Mouse (Mus musculus): ENCODE results near the gene Fdxacb1. TPM values are rescaled to one million over a fixed set of nuclear protein-coding genes. Genes with fewer than 3 reads are reported as not detected.

The Fdxacb1 gene
- polyA plus RNA-seq, 1 experiment from 2014 or later = 14.0 TPM

DNA sequence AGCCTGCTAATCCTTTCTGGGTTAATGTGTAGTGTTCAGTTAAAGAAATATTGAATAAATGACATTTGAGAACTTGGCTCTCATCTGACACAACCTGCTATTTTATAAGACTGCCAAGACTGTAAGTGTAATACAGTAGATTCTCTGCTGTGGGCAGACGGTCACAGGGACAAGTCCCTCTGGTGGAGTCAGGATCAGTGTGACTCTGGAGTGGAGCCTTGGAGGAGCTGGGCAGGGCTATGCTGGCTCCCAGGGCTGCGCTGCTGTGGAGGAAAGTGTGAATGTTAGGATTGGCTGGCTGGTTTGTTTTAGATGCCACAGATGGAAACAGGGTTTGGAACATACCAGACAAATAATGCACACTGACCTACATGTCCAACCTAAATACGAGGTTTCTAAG, 27.2 kb downstream of the Fdxacb1 start:
- no peaks in the 10 kb centered on the region for H3K27me3 ChIP-seq (ENCODE audit: low read depth, poor library complexity, severe bottlenecking)
- peaks cover 65% of the 10 kb centered on the region for H3K36me3 ChIP-seq
- H3K4me1 ChIP-seq = no peaks in the 10 kb centered on the region
- H3K4me3 ChIP-seq = no peak overlapping the region
- DNase-seq (ENCODE audit: low spot score) = no peak
- H3K27ac ChIP-seq = no peak overlapping the region
- 90% methylated on average over 3 of the region's 3 CpGs for whole genome bisulfite sequencing
- H3K9me3 ChIP-seq (replicated peaks) = no peaks in the 10 kb centered on the region

DNA sequence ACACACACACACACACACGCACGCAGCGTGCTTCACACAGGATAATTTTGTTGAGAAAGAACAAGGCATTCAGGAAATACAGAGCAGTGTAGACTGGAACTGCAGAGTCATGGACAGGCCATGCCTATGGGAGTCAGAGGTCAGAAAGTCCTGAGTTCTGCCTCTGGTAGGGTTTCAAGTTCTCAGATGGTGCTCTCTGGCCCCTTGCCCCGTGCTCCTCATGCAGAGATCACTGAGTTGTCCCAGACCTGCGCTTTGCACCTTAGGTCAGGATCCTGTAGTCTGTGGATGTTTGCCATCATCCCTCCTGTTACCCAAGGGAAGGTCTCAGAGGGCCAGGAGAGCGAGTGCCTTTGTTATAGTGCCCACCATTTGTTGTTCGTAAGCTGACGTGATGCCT, 28.7 kb downstream of the Fdxacb1 start:
- H3K27me3 ChIP-seq (ENCODE audit: low read depth, poor library complexity, severe bottlenecking) = no peaks in the 10 kb centered on the region
- H3K4me3 ChIP-seq = no peak overlapping the region
- no peaks in the 10 kb centered on the region for H3K4me1 ChIP-seq
- DNase-seq (ENCODE audit: low spot score) = no peak
- 90% methylated on average over 8 of the region's 8 CpGs for WGBS
- peaks cover 66% of the 10 kb centered on the region for H3K36me3 ChIP-seq
- H3K27ac ChIP-seq = no peak overlapping the region
- no peaks in the 10 kb centered on the region for H3K9me3 ChIP-seq (replicated peaks)

DNA sequence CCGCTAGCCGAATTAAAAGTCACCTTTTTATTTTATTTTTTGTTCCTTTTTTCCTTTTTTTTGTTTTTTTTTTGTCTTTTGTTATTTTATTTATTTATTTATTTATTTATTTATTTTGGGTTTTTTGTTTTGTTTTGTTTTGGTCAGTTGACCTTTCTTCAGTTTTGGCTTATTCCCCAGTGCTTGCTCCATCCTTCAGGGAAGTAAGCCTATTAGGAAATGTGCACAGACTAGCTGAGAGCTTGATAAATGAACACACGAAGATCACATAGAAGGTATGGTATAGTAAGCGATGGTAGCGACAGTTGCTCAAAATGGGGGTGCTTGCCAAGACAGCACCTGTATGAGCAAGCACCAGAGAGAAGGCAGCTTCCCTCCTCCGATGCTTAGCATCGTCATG, 29.6 kb downstream of the Fdxacb1 start:
- Histone ChIP-seq H3K27ac (no peak overlapping the region), H3K4me1 (no peaks in the 10 kb centered on the region), H3K4me3 (no peak overlapping the region), H3K9me3 (replicated peaks) (no peaks in the 10 kb centered on the region), H3K36me3 (peaks cover 66% of the 10 kb centered on the region), H3K27me3 (ENCODE audit: low read depth, poor library complexity, severe bottlenecking) (no peaks in the 10 kb centered on the region)
- no peak for DNase-seq (ENCODE audit: low spot score)
- WGBS = 96% methylated on average over 7 of the region's 7 CpGs

DNA sequence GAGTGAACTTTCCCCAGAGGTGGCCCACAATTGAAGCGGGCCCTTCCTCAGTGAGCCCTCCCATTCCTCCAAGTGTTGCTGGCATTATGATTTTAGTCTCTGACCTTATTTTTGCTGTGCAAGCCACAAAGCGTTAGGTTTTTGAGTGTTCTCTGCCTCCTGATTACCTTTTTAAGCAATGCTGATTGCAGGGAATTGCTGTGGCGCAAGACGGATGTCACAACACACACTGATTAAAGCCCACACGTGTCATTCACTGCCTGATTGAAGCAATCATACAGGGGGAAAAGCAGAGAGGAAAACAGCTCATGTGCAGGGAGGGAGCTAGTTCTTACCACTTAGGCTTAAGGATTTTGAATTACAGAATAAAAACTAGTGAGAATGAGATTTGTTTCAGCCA, 30.3 kb downstream of the Fdxacb1 start:
- 87% methylated on average over 5 of the region's 5 CpGs for WGBS
- Histone ChIP-seq H3K27ac (no peak overlapping the region), H3K4me1 (no peaks in the 10 kb centered on the region)

DNA sequence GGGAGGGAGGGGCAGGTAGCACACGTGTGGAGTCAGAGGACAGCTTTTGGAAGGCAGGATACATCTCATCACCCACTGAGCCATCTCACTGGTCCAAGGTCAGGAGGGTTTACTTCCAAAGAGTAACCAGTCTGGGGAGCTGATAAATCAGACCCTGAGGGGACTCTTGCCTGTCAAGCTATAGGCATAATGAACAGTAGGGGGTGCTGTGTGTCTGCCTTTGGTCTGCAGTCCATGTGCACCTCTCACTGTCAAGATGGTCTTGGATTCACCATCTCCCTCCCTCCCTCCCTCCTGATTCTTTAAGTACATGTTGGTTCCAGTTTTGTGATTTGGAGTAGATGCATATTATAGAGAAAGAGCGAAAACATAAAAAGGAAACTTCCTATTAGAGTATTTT, 32.9 kb downstream of the Fdxacb1 start:
- Histone ChIP-seq H3K36me3 (peaks cover 73% of the 10 kb centered on the region), H3K27me3 (ENCODE audit: low read depth, poor library complexity, severe bottlenecking) (no peaks in the 10 kb centered on the region), H3K9me3 (replicated peaks) (no peaks in the 10 kb centered on the region), H3K27ac (no peak overlapping the region), H3K4me3 (no peak overlapping the region), H3K4me1 (no peaks in the 10 kb centered on the region)
- 67% methylated on average over 2 of the region's 2 CpGs for WGBS
- DNase-seq (ENCODE audit: low spot score) = peak; percentile 34

More for the DNA sequence above, 30.3 kb downstream of the Fdxacb1 start:
- Histone ChIP-seq H3K9me3 (replicated peaks) (no peaks in the 10 kb centered on the region), H3K27me3 (ENCODE audit: low read depth, poor library complexity, severe bottlenecking) (no peaks in the 10 kb centered on the region), H3K4me3 (no peak overlapping the region), H3K36me3 (peaks cover 70% of the 10 kb centered on the region)
- DNase-seq (ENCODE audit: low spot score) = no peak

DNA sequence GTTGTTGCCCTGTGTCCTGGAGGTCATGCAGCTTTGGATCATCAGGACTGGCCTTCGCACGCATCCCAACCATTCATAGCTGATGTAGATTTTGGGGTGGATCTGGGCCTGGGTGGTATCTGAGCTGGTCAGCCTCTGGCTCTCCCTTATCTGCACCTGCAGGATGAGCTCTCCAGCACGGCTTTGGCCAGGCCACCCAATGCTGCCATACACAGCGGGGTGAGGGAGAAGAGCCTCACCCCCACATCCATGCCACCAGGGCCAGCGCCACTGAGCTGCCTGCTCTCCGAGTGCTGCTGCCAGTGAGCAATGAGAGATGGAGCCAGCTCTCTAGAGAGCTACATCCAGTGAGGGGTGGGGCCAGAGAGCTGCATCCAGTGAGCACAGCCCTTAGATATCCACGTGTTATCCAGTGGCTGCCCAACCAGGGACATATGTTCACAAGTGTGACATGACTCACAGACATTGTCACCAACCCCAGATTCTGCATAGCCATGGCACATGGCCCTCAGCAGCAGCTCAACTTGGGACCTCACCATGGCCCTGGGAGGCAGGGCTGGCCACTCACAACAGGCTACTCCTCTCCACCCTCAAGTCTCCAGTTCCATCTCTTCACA, 35.1 kb downstream of the Fdxacb1 start:
- Histone ChIP-seq H3K27me3 (ENCODE audit: low read depth, poor library complexity, severe bottlenecking) (no peaks in the 10 kb centered on the region), H3K4me3 (no peak overlapping the region), H3K36me3 (peaks cover 83% of the 10 kb centered on the region), H3K9me3 (replicated peaks) (no peaks in the 10 kb centered on the region), H3K4me1 (no peaks in the 10 kb centered on the region), H3K27ac (no peak overlapping the region)
- DNase-seq (ENCODE audit: low spot score) = no peak
- WGBS = 88% methylated on average over 7 of the region's 7 CpGs

DNA sequence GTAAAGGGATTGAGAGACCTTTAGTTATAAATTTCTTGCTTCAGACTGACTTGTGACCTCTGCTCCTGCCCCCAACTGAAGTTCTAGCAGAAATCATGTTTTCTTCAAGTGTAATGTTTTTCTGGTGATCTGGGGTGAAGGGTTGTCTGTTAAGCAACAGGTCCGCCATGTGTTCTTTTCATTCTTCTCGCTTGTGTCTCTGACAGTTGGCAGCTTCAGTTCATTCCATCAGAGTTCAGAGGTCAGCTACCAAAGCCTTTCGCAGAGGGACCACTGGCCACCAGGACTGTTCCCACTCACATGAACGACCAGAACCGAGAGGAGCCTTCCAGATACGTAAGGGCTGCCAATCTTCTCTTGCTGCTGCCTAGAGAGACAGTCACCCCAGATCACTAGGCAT, 40.4 kb downstream of the Fdxacb1 start:
- no peak overlapping the region for H3K4me3 ChIP-seq
- WGBS = 89% methylated on average over 6 of the region's 6 CpGs
- no peaks in the 10 kb centered on the region for H3K9me3 ChIP-seq (replicated peaks)
- peaks cover 90% of the 10 kb centered on the region for H3K36me3 ChIP-seq
- H3K4me1 ChIP-seq = no peaks in the 10 kb centered on the region
- H3K27ac ChIP-seq = no peak overlapping the region
- no peak for DNase-seq (ENCODE audit: low spot score)
- no peaks in the 10 kb centered on the region for H3K27me3 ChIP-seq (ENCODE audit: low read depth, poor library complexity, severe bottlenecking)

DNA sequence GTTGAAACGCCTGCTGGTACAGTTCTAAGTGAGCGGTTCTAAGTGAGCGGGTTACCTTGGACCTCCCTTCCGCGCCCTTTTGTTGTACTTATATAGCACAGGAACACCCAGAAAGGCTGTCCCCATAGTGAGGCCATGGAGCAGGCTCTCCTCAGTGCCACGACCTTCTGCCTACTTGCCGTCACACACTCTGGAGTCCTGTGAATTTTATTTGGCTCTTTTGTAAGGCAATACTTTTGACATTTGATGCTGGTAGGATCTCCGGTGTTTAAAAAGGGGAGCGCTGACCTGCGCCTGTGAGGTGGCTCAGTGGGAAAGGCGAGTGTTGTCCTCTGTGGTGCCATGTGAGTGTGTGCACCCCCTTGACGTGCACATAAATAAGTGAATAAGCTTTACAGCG, 41.1 kb downstream of the Fdxacb1 start:
- H3K36me3 ChIP-seq = peaks cover 90% of the 10 kb centered on the region
- WGBS = 89% methylated on average over 13 of the region's 13 CpGs
- DNase-seq (ENCODE audit: low spot score) = no peak

DNA sequence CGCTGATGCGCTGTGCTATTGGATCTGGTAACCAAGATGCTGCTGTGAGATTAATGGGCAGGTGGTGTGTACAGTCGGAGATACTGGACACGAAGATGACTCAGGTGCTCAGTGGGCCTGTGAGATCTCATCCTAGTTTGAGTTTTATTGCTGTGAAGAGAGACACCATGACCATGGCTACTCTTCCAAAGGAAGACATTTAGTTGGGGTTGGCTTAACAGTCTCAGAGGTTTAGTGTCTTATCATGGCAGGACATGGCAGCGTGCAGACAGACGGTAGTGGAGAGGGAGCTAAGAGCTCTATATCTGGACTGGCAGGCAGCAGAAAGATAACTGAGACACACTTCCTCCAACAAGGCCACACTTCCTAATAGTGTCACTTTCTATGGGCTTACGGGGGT, 43.2 kb downstream of the Fdxacb1 start:
- no peak for DNase-seq (ENCODE audit: low spot score)
- Histone ChIP-seq H3K36me3 (peaks cover 90% of the 10 kb centered on the region), H3K27ac (no peak overlapping the region)

More for the DNA sequence above, 41.1 kb downstream of the Fdxacb1 start:
- no peak overlapping the region for H3K27ac ChIP-seq
- H3K4me1 ChIP-seq = no peaks in the 10 kb centered on the region
- H3K4me3 ChIP-seq = no peak overlapping the region
- H3K27me3 ChIP-seq (ENCODE audit: low read depth, poor library complexity, severe bottlenecking) = no peaks in the 10 kb centered on the region
- no peaks in the 10 kb centered on the region for H3K9me3 ChIP-seq (replicated peaks)

DNA sequence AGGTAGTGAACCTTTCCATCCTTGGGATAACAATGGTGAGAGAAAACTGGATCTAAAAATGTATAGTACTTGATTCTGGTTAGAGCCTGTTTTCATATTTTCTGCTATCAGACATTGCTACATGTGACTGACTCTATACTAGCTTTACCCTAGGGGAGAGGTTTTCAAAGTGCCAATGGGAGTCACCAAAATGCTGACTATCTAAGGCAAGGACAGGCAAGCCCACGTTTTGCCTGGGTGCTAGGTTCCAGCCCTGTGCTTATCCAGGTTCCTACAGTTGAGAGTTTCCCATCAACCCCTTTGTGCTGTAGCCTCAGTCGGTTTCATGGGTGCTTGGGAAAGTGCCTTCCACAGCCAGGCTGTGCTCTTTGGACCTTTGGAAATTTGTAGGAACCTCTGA, 43.7 kb downstream of the Fdxacb1 start:
- peaks cover 90% of the 10 kb centered on the region for H3K36me3 ChIP-seq
- H3K27me3 ChIP-seq (ENCODE audit: low read depth, poor library complexity, severe bottlenecking) = no peaks in the 10 kb centered on the region
- H3K27ac ChIP-seq = no peak overlapping the region
- H3K9me3 ChIP-seq (replicated peaks) = no peaks in the 10 kb centered on the region
- no peak for DNase-seq (ENCODE audit: low spot score)
- no peaks in the 10 kb centered on the region for H3K4me1 ChIP-seq
- H3K4me3 ChIP-seq = no peak overlapping the region
- WGBS = 80% methylated on average over 2 of the region's 2 CpGs

More for the DNA sequence above, 43.2 kb downstream of the Fdxacb1 start:
- H3K27me3 ChIP-seq (ENCODE audit: low read depth, poor library complexity, severe bottlenecking) = no peaks in the 10 kb centered on the region
- WGBS = 96% methylated on average over 7 of the region's 7 CpGs
- H3K9me3 ChIP-seq (replicated peaks) = no peaks in the 10 kb centered on the region
- H3K4me3 ChIP-seq = no peak overlapping the region
- no peaks in the 10 kb centered on the region for H3K4me1 ChIP-seq

DNA sequence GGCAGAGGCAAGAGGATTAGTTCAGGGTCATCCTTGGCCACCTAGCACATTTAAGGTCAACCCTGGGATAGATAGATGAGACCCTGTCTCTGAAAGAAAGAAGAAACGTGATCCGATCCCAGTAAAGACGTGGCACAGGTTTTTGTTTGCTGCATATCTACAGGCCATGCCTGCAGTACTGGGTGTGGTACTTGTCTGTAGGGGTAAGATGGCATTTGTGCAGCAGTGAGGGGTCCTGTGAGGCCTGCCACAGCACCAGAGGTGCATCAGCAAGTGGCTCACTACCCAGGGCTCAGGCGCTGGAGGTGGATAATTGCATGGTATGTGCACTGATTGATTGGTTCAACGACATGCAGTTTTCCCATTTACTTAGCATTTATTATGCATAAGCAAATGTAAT, 45.8 kb downstream of the Fdxacb1 start:
- Histone ChIP-seq H3K27me3 (ENCODE audit: low read depth, poor library complexity, severe bottlenecking) (no peaks in the 10 kb centered on the region), H3K27ac (no peak overlapping the region), H3K4me3 (no peak overlapping the region), H3K36me3 (peaks cover 86% of the 10 kb centered on the region), H3K9me3 (replicated peaks) (no peaks in the 10 kb centered on the region), H3K4me1 (no peaks in the 10 kb centered on the region)
- no peak for DNase-seq (ENCODE audit: low spot score)
- WGBS = 96% methylated on average over 5 of the region's 5 CpGs

DNA sequence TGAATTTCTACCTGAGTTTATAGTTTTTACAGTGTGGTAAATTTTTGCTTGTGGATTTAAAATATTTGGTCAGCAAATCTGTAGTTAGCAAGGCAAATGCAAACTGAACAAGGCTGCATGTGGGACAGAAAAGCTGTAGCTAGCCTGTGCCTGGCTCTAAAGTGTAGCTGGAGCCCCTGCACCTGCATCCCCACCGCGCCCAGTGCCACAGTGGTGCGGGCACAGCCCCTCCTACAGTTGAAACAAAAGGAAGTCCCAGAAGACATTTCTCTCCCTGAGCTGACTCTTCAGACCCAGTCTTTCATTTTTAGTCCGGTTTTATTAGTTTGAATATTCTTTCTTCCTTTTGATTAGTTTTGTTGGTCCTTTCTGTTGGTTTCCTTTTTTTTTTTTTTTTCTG, 47.6 kb downstream of the Fdxacb1 start:
- Histone ChIP-seq H3K36me3 (peaks cover 78% of the 10 kb centered on the region), H3K4me1 (no peaks in the 10 kb centered on the region), H3K27me3 (ENCODE audit: low read depth, poor library complexity, severe bottlenecking) (no peaks in the 10 kb centered on the region), H3K9me3 (replicated peaks) (no peaks in the 10 kb centered on the region), H3K4me3 (no peak overlapping the region), H3K27ac (no peak overlapping the region)
- 97% methylated on average over 4 of the region's 4 CpGs for WGBS
- no peak for DNase-seq (ENCODE audit: low spot score)

DNA sequence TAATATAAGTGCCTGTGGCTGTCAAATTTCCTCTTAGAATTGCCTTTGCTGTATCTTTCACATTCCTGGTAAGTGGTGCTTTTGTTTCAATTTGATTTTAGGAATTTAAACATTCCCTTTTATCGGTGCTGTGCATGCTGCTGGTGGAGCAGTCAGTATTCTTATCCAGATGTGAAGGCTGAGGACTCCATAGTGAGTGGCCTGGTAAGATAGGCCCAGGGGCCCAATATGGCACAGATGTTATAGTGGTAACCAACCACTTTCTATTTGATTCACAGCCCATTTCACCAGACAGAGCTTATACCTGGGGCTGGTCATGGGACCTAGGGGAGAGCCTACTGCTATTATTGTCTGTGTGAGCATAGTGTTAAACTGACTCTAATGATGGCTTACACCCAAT, 48.5 kb downstream of the Fdxacb1 start:
- 89% methylated on average over 1 of the region's 1 CpGs for WGBS
- Histone ChIP-seq H3K4me1 (no peaks in the 10 kb centered on the region), H3K36me3 (peaks cover 78% of the 10 kb centered on the region), H3K9me3 (replicated peaks) (no peaks in the 10 kb centered on the region), H3K4me3 (no peak overlapping the region), H3K27me3 (ENCODE audit: low read depth, poor library complexity, severe bottlenecking) (no peaks in the 10 kb centered on the region), H3K27ac (no peak overlapping the region)
- DNase-seq (ENCODE audit: low spot score) = no peak

DNA sequence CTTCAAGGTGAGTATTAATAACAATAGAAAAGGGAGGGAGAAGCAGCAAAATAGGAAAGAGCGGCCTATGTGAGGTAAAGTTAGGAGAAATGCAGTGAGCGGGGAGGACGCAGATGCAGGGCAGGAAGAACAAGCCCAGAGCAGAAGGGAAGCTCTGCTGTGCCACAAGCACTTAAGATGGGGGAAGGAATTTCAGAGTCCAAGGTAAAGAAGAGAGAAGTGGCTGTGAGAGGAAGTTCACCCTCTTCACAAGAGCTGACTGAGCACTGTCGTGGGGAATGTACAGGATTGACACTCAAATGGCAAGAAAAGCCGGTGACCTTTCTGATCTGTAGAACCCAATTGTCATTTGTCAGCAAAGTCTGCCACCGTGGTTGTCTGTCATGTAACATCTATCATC, 50.0 kb downstream of the Fdxacb1 start:
- H3K4me1 ChIP-seq = no peaks in the 10 kb centered on the region
- whole genome bisulfite sequencing = 92% methylated on average over 6 of the region's 6 CpGs

More for the DNA sequence above, 50.0 kb downstream of the Fdxacb1 start:
- peaks cover 80% of the 10 kb centered on the region for H3K36me3 ChIP-seq
- H3K27me3 ChIP-seq (ENCODE audit: low read depth, poor library complexity, severe bottlenecking) = no peaks in the 10 kb centered on the region
- H3K9me3 ChIP-seq (replicated peaks) = no peaks in the 10 kb centered on the region
- no peak for DNase-seq (ENCODE audit: low spot score)
- no peak overlapping the region for H3K27ac ChIP-seq
- no peak overlapping the region for H3K4me3 ChIP-seq
